Mouse (Mus musculus) mouse embryonic stem cell (cell line): ENCODE measurements around the gene Sgta.

Source experiments
- in situ Hi-C, 2 experiments: fragments of 300-500 bp; cut with MboI; formaldehyde crosslinking; loops; 1 replicate in 1 of 2; 3 replicates in 1 of 2; pipeline ENCODE4 v1.14.3; 2019 to 2020; ENCODE audit warnings: low sequenced_read_pairs in 2 of 2, low pct_unique_long_range_greater_than_20kb in 1 of 2, mixed read lengths in 1 of 2; ENCODE audit not compliant: unreplicated experiment in 1 of 2

The Sgta gene

GRCm38 (mm10) chr10:81059603-81060543, at the start of gene Sgta:
Gene Sgta, minus strand, starts transcription at chr10:81060181.
- in situ Hi-C loops: no loop called here

DNA sequence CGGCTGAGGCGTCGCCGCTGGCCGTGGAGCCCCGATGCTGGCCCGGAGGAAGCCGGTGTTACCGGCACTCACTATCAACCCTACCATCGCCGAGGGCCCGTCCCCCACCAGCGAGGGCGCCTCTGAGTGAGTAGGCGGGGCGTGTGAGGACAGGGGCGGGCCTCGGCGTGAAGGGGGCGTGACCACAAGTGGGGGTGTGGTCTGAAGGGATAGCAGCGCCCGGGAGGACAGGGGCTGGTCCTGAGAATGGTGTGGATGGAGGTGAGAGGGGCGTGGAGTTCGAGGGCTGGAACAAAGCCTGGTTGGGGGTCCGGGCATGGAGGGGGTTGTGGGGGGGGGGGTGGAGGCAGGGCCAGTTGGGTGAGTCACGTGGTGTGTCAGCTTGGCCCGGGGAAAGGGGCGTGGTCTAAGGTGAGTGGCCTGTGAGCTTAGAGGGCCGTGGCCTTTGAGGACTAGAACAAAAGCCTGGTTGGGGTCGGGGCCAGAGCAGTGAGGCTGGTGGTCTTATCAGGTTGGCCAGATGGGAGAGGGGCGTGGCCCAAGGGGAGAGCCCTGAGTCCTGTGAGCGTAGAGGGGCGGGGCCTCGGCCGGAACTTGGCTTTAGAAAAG, 46.2 kb upstream of the Sgta start:
- in situ Hi-C loops: no loop called here

DNA sequence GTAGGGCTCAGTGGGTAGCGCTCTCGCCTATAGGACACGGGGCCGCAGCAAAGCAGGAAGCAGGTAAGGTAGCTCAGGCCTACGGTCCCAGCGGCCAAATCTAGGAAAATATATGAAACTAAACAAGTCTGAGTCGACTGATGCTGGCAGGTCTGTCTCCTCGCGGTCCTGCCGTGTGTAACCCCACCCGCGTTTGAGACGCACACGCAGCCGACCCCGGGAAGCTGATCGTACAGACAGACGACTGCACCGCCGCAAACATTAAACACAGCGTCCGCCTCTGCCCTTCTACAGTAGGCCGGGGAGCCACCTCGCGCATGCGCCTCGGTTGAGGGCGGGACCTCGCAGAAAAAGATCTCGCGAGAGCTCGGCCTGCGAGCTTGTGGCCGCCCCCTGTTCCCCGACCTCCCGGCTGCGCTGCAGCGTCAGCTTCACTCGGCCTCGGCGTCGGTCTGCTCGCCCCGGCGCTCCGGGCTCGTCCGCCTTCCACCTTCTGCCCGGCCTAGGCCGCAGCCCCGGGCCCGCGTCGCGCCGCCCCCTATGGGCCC, 45.7 kb upstream of the Sgta start, which contains the start of gene Map2k2:
TSS of gene Map2k2 (plus strand) at position 351 of the 548 bp plus-strand sequence.
- in situ Hi-C loops: no loop called here

DNA sequence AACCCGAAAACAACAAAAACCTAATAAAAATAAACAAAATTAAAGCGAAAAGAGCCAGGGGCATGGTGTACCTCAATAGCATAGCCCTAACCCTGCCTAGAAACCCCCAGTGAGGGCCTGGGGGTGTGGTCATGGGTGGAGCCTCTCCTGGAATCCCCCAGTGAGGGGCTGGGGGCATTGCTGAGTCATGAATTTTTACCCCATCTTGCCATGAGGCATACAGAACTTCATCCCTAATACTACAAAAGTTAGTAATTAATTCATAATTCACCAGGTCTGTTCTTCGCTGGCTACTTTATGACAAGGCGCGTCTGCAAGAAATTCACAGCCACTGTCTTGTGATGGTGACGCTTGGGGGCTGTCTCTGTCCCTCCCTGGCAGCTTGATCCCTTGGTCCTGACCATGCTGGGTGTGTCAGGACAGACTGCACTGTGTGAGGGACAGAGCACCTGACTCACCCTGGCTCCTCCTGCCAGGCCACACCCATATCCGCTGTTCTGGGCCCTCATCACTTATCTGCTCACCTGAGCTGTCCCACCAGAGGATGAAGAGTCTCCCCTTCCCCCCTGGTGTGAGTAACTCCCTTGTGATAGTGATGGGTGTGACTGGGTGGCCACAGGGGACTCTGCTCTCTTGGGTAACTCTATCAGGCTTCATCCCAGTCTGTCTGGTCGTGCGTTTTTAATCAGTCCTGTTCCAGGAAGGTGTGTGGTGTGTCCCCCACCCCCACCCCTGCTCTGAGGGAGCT, 35.1 kb upstream of the Sgta start:
- in situ Hi-C loops: no loop called here

GRCm38 (mm10) chr10:81092465-81093250, 32.7 kb upstream of the Sgta start:
- in situ Hi-C loops: no loop called here

- in situ Hi-C loops: no loop called here
These were observed 30.6 kb upstream of the Sgta start for GRCm38 (mm10) chr10:81090621-81091020.

- in situ Hi-C loops: loop anchor here in 1 of 2 experiments (5.0 kb wide), 1 partner anchor 83 kb away; no protein-coding TSS in a partner anchor
These were observed 29.2 kb upstream of the Sgta start for GRCm38 (mm10) chr10:81089216-81089615.

- in situ Hi-C loops: loop anchor here in 1 of 2 experiments (5.0 kb wide), 1 partner anchor 85 kb away; no protein-coding TSS in a partner anchor
These were observed 27.0 kb upstream of the Sgta start for GRCm38 (mm10) chr10:81087021-81087420.

DNA sequence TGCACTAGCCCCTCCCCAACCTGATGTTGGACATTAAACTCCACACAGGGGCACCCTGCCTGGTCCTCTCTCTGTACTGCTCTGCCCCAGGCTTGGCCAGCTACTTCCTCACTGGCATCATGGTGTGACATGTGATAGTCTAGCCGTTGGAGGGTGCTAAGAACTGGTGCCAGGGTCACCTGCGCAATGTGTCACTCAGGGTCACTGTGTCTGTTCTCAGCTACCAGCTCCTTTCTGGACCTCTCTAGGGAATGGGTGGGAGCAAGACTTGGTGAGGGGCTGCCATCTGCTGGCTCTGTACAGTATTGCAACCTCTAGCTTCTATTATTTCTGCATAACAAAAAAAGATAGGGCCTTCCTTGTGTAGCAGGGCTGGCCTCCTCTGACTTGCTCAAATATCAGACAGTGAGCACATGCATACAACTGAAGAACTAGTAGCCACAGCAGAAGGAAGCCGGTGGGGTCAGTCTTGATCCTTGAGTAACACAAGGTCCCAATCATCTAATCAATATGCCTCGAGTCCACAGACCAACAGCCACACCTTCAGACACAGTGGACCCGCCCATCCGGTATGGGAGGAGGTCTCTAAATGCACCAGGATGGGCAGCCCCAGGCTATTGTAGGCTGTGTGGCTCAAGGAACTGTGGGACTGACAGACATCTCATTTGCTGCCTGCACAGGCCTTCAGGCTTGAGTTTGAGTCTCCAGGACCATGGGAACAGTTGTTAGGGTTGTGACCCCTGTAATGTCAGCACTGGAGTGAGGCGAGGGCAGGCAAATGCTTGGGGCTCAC, 22.4 kb upstream of the Sgta start:
- in situ Hi-C loops: no loop called here

- in situ Hi-C loops: no loop called here
These were observed 20.2 kb upstream of the Sgta start for GRCm38 (mm10) chr10:81080008-81080655.

DNA sequence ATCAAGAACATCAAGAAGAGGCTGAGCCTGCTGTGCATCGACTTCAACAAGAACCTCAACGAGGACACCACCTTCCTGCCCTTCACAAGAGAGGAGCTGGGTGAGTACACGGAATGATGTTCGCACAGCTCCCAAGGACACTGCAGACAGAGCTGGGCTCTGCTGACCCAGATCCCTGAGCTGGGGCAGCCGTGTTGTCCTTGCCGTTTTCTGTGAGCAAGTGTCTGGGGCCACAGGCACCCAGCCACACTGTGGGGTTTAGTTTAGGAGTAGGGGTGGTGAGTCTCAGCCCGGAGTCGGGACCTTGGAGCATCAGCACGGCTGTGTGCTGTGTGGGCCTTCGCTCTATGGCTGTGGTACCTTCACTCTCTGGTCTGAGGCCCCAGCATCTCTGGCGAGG, 17.9 kb upstream of the Sgta start:
- in situ Hi-C loops: loop anchor here in 1 of 2 experiments (10.0 kb wide), 1 partner anchor 73 kb away; no protein-coding TSS in a partner anchor

GRCm38 (mm10) chr10:81076356-81076755, 16.4 kb upstream of the Sgta start:
- in situ Hi-C loops: loop anchor here in 1 of 2 experiments (10.0 kb wide), 1 partner anchor 72 kb away; no protein-coding TSS in a partner anchor

GRCm38 (mm10) chr10:81075734-81076133, 15.8 kb upstream of the Sgta start:
- in situ Hi-C loops: loop anchor here in 1 of 2 experiments (10.0 kb wide), 1 partner anchor 71 kb away; no protein-coding TSS in a partner anchor

- in situ Hi-C loops: loop anchor here in 1 of 2 experiments (10.0 kb wide), 1 partner anchor 69 kb away; no protein-coding TSS in a partner anchor
These were observed 13.5 kb upstream of the Sgta start for GRCm38 (mm10) chr10:81073464-81073863.

DNA sequence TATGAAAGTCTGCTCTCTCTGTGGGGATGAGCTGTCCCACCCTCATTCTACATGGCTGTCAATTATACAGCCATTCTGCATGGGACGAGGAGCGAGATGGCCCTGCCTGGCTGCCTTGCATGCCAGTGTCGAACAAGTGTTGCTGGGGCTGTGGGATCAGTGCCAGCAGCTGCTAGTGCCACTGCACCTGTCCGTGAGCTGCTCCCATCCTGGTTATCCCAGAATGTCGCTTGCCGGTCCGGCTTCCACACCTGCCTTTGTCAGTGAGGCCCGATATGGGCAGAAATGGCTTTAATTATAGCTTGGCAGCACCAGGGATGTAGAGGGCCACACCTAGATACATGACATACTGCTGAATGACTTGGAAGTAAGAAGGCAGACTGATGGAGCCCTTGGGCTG, 12.3 kb upstream of the Sgta start:
- in situ Hi-C loops: loop anchor here in 1 of 2 experiments (10.0 kb wide), 1 partner anchor 67 kb away; no protein-coding TSS in a partner anchor

GRCm38 (mm10) chr10:81069836-81070235, 9.9 kb upstream of the Sgta start, which contains the start of gene Thop1:
Gene Thop1, plus strand, starts transcription at chr10:81070035.
- in situ Hi-C loops: loop anchor here in 1 of 2 experiments (10.0 kb wide), 1 partner anchor 65 kb away; no protein-coding TSS in a partner anchor
